Mouse (Mus musculus) myocyte (in vitro differentiated cells): Measurements from ENCODE around the gene Fkbpl. TPM values are rescaled to one million over a fixed set of nuclear protein-coding genes. Genes with fewer than 3 reads are reported as not detected.

Experiments
- H3K27me3 ChIP-seq: one replicate; pipeline ENCODE4 v1.6.1; 2011; ENCODE audit not compliant: control insufficient read depth, insufficient read depth, insufficient read length
- H3K36me3 ChIP-seq: one replicate; pipeline ENCODE4 v1.6.1; 2011; ENCODE audit not compliant: control insufficient read depth, insufficient read depth
- H3K4me2 ChIP-seq: one replicate; pipeline ENCODE4 v1.6.1; 2011; ENCODE audit warnings: low read depth, control low read depth
- H3K4me3 ChIP-seq: one replicate; pipeline ENCODE4 v1.5.1; 2011; ENCODE audit warnings: mild to moderate bottlenecking, control low read depth, moderate library complexity
- H3K79me2 ChIP-seq: one replicate; pipeline ENCODE4 v1.6.1; 2011; ENCODE audit not compliant: control insufficient read depth, insufficient read depth
- H3ac ChIP-seq: one replicate; pipeline ENCODE4 v1.6.1; 2011; ENCODE audit not compliant: control insufficient read depth, insufficient read length
- CEBPB ChIP-seq: IDR thresholded peaks from 2 replicates; pipeline ENCODE4 v1.6.1; 2011; ENCODE audit warnings: mild to moderate bottlenecking, moderate library complexity; ENCODE audit not compliant: poor library complexity, insufficient read depth, severe bottlenecking
- E2F4 ChIP-seq: IDR thresholded peaks from one replicate; pipeline ENCODE4 v1.6.1; 2011; ENCODE audit warnings: mild to moderate bottlenecking, control low read depth, moderate library complexity; ENCODE audit not compliant: insufficient read depth
- MAX ChIP-seq: IDR thresholded peaks from one replicate; pipeline ENCODE4 v1.6.1; 2011; ENCODE audit warnings: low read depth, mild to moderate bottlenecking, control low read depth
- MYOD1 ChIP-seq, 3 experiments: IDR thresholded peaks; one replicate each; pipeline ENCODE4 v1.6.1; 2011; ENCODE audit warnings: control low read depth in 2 of 3, low read depth in 2 of 3, mild to moderate bottlenecking in 2 of 3, moderate library complexity in 1 of 3; ENCODE audit not compliant: insufficient read length in 2 of 3, control insufficient read depth in 1 of 3
- MYOG ChIP-seq, 3 experiments: IDR thresholded peaks; one replicate each; pipeline ENCODE4 v1.6.1; 2011; ENCODE audit warnings: control low read depth in 2 of 3, low read depth in 2 of 3, mild to moderate bottlenecking in 2 of 3; ENCODE audit not compliant: insufficient read length in 2 of 3, control insufficient read depth in 1 of 3, insufficient read depth in 1 of 3
- POLR2A ChIP-seq: IDR thresholded peaks from one replicate; pipeline ENCODE4 v1.6.1; 2011; ENCODE audit warnings: low read depth, mild to moderate bottlenecking, control low read depth, moderate library complexity; ENCODE audit not compliant: insufficient read length
- POLR2AphosphoS2 ChIP-seq: IDR thresholded peaks from one replicate; pipeline ENCODE4 v1.6.1; 2011; ENCODE audit warnings: low read depth, control low read depth; ENCODE audit not compliant: insufficient read length
- REST ChIP-seq: IDR thresholded peaks from one replicate; pipeline ENCODE4 v1.6.1; 2011; ENCODE audit warnings: mild to moderate bottlenecking, control low read depth, moderate library complexity; ENCODE audit not compliant: insufficient read depth, insufficient read length
- SRF ChIP-seq: IDR thresholded peaks from one replicate; pipeline ENCODE4 v1.6.1; 2011; ENCODE audit warnings: low read depth; ENCODE audit not compliant: control insufficient read depth, insufficient read length
- TCF12 ChIP-seq: IDR thresholded peaks from one replicate; pipeline ENCODE4 v1.6.1; 2011; ENCODE audit warnings: mild to moderate bottlenecking, control low read depth; ENCODE audit not compliant: poor library complexity, insufficient read depth, severe bottlenecking
- TCF3 ChIP-seq: IDR thresholded peaks from one replicate; pipeline ENCODE4 v1.6.1; 2011; ENCODE audit warnings: low read depth, control low read depth; ENCODE audit not compliant: insufficient read length
- USF1 ChIP-seq: IDR thresholded peaks from one replicate; pipeline ENCODE4 v1.6.1; 2011; ENCODE audit warnings: low read depth, mild to moderate bottlenecking, control low read depth, moderate library complexity
- polyA plus RNA-seq: library from polyadenylated mRNA; unstranded; fragments of >200 nt; fragmentation: generic; extraction: Trizol; gene quantifications from one replicate; pipeline ENCODE4 v1.2.1, GENCODE M21; 2012; ENCODE audit warnings: missing spikeins

Fkbpl gene
- polyA plus RNA-seq, 1 experiment: 13.5 TPM

DNA sequence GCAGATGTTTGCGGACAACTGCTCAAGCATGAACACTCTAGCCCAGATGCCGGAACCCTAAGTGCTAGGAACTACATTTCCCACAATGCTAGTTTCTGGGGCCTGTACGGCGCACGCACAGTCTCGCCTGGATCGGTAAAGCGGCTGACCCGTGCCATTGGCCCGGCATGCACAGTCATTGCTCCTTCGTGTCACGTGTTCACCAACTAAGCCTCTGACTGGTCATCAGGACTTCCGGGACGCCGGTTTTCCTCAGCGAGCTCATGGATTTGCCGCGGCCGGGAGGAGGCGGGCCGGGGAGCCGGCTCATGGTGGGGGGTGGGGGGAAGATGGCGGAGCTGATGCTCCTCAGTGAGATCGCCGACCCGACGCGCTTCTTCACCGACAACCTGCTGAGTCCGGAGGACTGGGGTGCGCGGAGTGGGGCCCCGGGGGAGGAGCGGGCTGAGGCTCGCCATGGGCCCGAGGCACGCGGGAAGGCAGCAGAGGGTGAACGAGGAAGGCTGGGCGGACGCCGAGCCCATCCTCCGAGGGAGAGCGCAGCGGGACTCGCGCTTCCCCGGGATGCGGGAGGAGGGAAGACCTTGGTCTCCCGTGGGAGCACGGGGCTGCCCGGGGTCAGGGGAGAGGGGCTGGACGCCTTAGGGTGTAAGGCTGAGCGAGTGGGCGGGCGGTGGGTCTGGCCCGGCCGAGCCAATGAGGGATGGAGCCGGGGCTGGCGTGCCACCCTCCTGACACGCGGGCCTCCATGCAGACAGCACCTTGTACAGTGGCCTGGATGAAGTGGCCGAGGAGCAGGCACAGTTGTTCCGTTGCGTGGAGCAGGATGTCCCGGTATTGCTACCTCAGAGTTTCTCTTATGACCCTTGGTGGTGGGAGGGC lies 2.6 kb downstream of the Fkbpl start, which contains the start of gene Atf6b:
Gene Atf6b, plus strand, starts transcription at position 241 of the 882 bp plus-strand sequence.
- peak within 1 kb of the TSS; percentile 77 for H3K4me2 ChIP-seq
- H3K4me3 ChIP-seq: peak within 1 kb of the TSS; percentile 44
- TF ChIP-seq POLR2AphosphoS2 (peak; percentile 96), USF1 (peak; percentile 97), MYOD1 (IDR thresholded peaks at IDR 0.05; ENCODE audit: control insufficient read depth in 1 of 3, insufficient read length in 2 of 3, low read depth in 2 of 3) (no peak), MYOG (IDR thresholded peaks at IDR 0.05; ENCODE audit: control insufficient read depth in 1 of 3, insufficient read depth in 1 of 3, insufficient read length in 2 of 3, low read depth in 2 of 3) (peak in 1 of 3 experiments; percentile 36), POLR2A (peak; percentile 50), SRF (peak; percentile 53), TCF3 (no peak)
- peak within 1 kb of the TSS; percentile 39 for H3ac ChIP-seq
- peaks cover 9% of the 10 kb centered on the region for H3K79me2 ChIP-seq
- no peaks in the 10 kb centered on the region for H3K27me3 ChIP-seq
- H3K36me3 ChIP-seq: peaks cover 3% of the 10 kb centered on the region

DNA sequence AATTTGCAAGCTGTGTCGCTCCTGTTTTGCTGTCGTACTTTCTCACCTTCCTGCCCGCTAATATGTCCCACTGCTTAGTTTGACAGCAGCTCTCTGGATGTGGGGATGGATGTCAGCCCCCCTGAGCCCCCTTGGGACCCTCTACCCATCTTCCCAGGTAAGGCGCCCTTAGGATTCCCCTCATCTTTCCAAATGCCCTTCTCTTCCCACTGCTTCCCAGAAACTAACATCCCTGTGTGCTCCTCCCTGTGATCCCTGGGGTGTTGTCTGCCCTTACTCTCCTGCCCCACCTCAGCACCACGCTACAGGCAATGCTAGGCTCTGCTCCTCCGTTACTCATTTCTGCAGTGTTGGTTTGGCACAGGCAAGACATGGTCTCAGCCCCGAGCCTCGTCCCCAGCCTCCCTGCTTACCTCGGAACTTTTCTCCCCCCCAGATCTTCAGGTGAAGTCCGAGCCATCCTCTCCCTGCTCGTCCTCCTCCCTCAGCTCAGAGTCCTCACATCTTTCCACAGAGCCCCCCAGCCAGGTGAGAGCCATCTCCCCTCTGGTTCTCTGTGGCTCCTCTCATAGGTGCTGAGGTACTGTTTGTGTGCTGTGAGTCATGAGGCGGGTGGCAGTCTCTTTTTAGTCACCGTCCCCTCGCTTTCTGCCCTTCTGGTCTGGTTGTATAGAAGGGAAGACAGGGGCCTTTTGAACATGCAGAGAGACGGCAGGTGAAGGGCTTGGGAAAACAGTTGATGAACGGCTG lies 3.8 kb downstream of the Fkbpl start:
- peak overlapping the region; percentile 44 for H3K4me3 ChIP-seq
- no peak for TF ChIP-seq TCF3
- TF ChIP-seq MAX: no peak
- TF ChIP-seq MYOG (IDR thresholded peaks at IDR 0.05; ENCODE audit: control insufficient read depth in 1 of 3, insufficient read depth in 1 of 3, insufficient read length in 2 of 3, low read depth in 2 of 3): no peak
- no peak for TF ChIP-seq E2F4
- TF ChIP-seq USF1: no peak
- TF ChIP-seq POLR2AphosphoS2: no peak
- TF ChIP-seq MYOD1 (IDR thresholded peaks at IDR 0.05; ENCODE audit: control insufficient read depth in 1 of 3, insufficient read length in 2 of 3, low read depth in 2 of 3): no peak
- no peak for TF ChIP-seq SRF
- no peak for TF ChIP-seq POLR2A
- TF ChIP-seq REST: no peak
- no peak for TF ChIP-seq CEBPB
- no peak for TF ChIP-seq TCF12
- peaks cover 3% of the 10 kb centered on the region for H3K36me3 ChIP-seq

DNA sequence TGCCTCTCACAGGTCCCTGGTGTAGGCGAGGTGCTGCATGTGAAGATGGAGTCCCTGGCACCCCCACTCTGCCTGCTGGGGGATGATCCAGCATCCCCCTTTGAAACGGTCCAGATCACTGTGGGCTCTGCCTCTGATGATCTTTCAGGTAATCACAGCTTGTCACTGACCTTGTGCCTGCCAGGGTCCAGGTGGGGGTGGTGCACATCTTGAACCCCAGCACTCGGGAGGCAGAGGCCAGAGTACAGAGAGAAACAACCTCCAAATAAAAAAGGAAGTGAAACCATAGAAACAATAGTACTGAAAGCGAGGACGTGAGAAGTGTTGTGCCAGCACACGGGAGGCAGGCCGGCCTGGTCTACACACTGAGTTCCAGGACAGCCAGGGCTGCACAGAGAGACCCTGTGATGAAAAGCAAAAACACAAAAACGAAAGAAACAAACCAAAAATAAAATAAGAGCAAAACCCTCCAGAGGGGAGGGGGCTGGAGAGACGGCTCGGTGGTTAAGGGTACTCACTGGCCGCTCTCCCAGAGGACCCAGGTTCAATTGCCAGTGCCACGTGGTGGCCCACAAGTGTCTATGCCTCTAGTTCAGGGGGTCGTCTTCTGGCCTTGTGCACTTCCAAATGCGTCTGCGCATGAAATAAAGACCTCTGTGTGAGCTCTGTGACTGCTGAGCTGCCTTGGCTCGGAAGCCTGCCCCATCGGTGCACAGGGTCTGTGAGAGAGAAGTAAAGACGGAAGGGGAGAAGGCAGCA lies 4.7 kb downstream of the Fkbpl start:
- H3K36me3 ChIP-seq: peaks cover 3% of the 10 kb centered on the region
- no peaks in the 10 kb centered on the region for H3K27me3 ChIP-seq
- H3ac ChIP-seq: no peak overlapping the region
- H3K79me2 ChIP-seq: peaks cover 9% of the 10 kb centered on the region
- no peak for TF ChIP-seq SRF
- no peak for TF ChIP-seq CEBPB
- TF ChIP-seq REST: no peak
- TF ChIP-seq MYOD1 (IDR thresholded peaks at IDR 0.05; ENCODE audit: control insufficient read depth in 1 of 3, insufficient read length in 2 of 3, low read depth in 2 of 3): no peak
- no peak for TF ChIP-seq USF1
- TF ChIP-seq MAX: no peak
- no peak for TF ChIP-seq POLR2A
- no peak for TF ChIP-seq POLR2AphosphoS2
- no peak for TF ChIP-seq TCF12
- TF ChIP-seq TCF3: no peak
- TF ChIP-seq E2F4: no peak
- no peak for TF ChIP-seq MYOG (IDR thresholded peaks at IDR 0.05; ENCODE audit: control insufficient read depth in 1 of 3, insufficient read depth in 1 of 3, insufficient read length in 2 of 3, low read depth in 2 of 3)
- H3K4me2 ChIP-seq: no peak overlapping the region
- H3K4me3 ChIP-seq: no peak overlapping the region

More for the DNA sequence above, 3.8 kb downstream of the Fkbpl start:
- peaks cover 9% of the 10 kb centered on the region for H3K79me2 ChIP-seq
- H3ac ChIP-seq: no peak overlapping the region
- peak overlapping the region; percentile 77 for H3K4me2 ChIP-seq
- no peaks in the 10 kb centered on the region for H3K27me3 ChIP-seq

DNA sequence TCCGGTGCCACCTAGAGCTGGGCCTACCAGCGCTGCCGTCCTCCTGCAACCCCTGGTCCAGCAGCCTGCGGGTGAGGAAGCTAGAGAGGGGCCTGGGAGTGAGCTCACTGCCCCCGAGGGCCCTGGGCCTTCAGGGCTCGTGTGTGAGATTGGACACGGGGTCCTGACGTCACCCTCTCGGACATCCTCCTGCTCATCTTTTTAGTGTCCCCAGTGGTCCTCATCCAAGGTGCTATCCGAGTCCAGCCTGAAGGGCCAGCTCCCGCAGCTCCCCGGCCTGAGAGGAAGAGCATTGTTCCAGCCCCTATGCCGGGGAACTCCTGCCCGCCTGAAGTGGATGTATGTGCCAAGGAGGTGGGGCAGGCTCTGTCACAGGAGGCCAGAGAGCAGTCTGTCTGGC lies 6.2 kb downstream of the Fkbpl start:
- Histone ChIP-seq H3K27me3 (no peaks in the 10 kb centered on the region), H3ac (no peak overlapping the region), H3K36me3 (peaks cover 3% of the 10 kb centered on the region), H3K79me2 (peaks cover 4% of the 10 kb centered on the region), H3K4me2 (no peak overlapping the region), H3K4me3 (no peak overlapping the region)
- TF ChIP-seq REST: no peak
- TF ChIP-seq MYOG (IDR thresholded peaks at IDR 0.05; ENCODE audit: control insufficient read depth in 1 of 3, insufficient read depth in 1 of 3, insufficient read length in 2 of 3, low read depth in 2 of 3): no peak
- TF ChIP-seq TCF12: no peak
- no peak for TF ChIP-seq USF1
- TF ChIP-seq E2F4: no peak
- no peak for TF ChIP-seq POLR2AphosphoS2
- no peak for TF ChIP-seq SRF
- no peak for TF ChIP-seq CEBPB
- no peak for TF ChIP-seq TCF3
- TF ChIP-seq MAX: no peak
- TF ChIP-seq MYOD1 (IDR thresholded peaks at IDR 0.05; ENCODE audit: control insufficient read depth in 1 of 3, insufficient read length in 2 of 3, low read depth in 2 of 3): no peak
- no peak for TF ChIP-seq POLR2A
